Mouse (Mus musculus) embryonic stem cell, embryonic (primary cell): Measurements from ENCODE around the gene Wdr60.

ENCODE experiments used
- CTCF ChIA-PET, 4 experiments: fragments of 300-600 bp in 2 of 4; fragments of 350-600 bp in 2 of 4; sonication (Branson Sonifier 250); formaldehyde crosslinking; loops; one replicate each; lab custom pipeline; 2022; ENCODE audit warnings: inconsistent platforms in 2 of 4; lab: Charles Lee
- POLR2A ChIA-PET, 4 experiments: fragments of 300-600 bp in 2 of 4; fragments of 350-600 bp in 2 of 4; sonication (Branson Sonifier 250); formaldehyde crosslinking; loops; one replicate each; lab custom pipeline; 2022; ENCODE audit warnings: antibody characterized with exemption in 4 of 4, inconsistent platforms in 1 of 4; lab: Charles Lee

Gene Wdr60

GRCm38 (mm10) chr12:116262555-116263341, at the start of gene Wdr60:
TSS of gene Wdr60 (minus strand) at chr12:116263022.
- POLR2A ChIA-PET: interaction anchor here (0.6 to 4.7 kb wide), 14 partner anchors 8 to 142 kb away, joined by 3 to 29 read pairs (median 4); partner anchors contain the start of genes Ncapg2 (in 3 of the 4) and Esyt2 (in 2 of the 4)
- CTCF ChIA-PET: interaction anchor here in 2 of 4 experiments (0.6 to 0.7 kb wide), 5 partner anchors 61 to 969 kb away, joined by 3 to 5 read pairs (median 3); partner anchors contain the start of gene Ncapg2 (in 1 of the 2)

DNA sequence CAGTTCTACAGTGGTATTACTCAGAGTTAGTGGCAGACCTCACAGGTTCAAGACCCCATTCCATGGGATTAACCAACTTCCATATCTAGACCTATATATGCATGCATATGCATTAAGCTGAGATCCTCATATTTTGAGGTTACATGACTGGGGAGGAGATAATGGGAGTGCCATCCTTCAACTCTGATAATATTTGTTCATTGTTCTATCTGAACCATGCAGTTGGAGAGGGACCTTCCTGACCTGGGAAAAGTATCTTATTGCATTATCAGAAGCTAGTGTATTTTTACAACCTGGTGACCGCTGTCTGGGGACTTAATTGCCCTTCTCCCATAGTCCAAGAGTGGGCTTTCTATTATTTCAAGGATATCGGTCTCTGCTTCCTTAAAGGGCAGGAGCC, 45.8 kb upstream of the Wdr60 start:
- ChIA-PET CTCF (no interaction called here), POLR2A (no interaction called here)

GRCm38 (mm10) chr12:116307870-116308269, 45.0 kb upstream of the Wdr60 start:
- ChIA-PET CTCF (no interaction called here), POLR2A (no interaction called here)

- ChIA-PET POLR2A (interaction anchor here in 1 of 4 experiments (0.7 kb wide), 1 partner anchor 16 kb away, joined by 4 read pairs; no protein-coding TSS in a partner anchor), CTCF (interaction anchor here in 2 of 4 experiments (0.6 to 0.7 kb wide), 3 partner anchors 16 to 1244 kb away, joined by 3 to 4 read pairs (median 4); no protein-coding TSS in a partner anchor)
Measured at GRCm38 (mm10) chr12:116306042-116306441, 43.2 kb upstream of the Wdr60 start.

DNA sequence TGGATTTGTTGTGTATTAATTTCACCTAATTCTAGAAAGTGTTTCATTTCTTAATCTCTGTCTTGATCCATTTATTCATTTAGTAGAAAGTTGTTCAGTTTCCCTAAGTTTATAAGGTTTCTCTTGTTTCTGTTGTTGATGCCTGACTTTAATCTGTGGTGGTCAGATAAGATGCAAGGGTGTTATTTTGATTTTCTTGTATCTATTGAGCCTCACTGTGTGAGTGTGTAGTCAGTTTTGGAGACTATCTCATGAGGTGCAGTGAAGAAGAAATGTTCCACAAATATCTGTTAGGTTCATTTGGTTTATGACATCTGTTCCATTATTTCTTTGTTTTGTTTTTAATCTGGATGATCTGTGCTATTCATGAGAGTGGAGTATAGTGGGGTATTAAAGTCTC, 39.4 kb upstream of the Wdr60 start:
- CTCF ChIA-PET: no interaction called here
- POLR2A ChIA-PET: no interaction called here

- ChIA-PET POLR2A (interaction anchor here in 1 of 4 experiments (1.2 to 1.9 kb wide), 4 partner anchors 12 to 66 kb away, joined by 3 to 5 read pairs (median 4); no protein-coding TSS in a partner anchor), CTCF (no interaction called here)
Measured at GRCm38 (mm10) chr12:116299906-116300305, 37.1 kb upstream of the Wdr60 start.

- ChIA-PET POLR2A (interaction anchor here in 1 of 4 experiments (1.0 to 2.5 kb wide), 2 partner anchors 12 to 26 kb away, joined by 4 to 14 read pairs; partner anchors contain the start of gene Esyt2), CTCF (no interaction called here)
Measured at GRCm38 (mm10) chr12:116293599-116294292, 30.9 kb upstream of the Wdr60 start.

DNA sequence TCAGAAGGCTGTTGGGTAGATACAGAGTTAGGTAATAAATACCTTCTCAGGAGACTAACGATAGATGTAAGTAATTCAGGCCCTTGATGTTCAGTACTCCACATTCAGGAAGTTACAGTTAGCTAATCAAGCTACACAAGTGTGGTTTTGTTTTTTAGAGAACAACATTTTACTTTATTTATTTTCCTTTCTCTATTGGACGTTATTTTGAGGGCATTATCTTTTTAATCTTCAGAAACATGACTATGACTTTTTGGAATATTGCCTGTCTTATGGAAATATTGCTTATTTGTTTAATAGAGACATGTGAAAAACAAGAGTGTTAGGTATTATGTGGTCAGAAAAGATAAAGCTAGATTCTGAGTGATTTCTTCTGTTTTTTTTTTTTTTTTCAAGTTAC, 30.4 kb upstream of the Wdr60 start:
- POLR2A ChIA-PET: interaction anchor here in 1 of 4 experiments (1.0 to 2.5 kb wide), 2 partner anchors 12 to 25 kb away, joined by 4 to 14 read pairs; partner anchors contain the start of gene Esyt2
- CTCF ChIA-PET: interaction anchor here in 1 of 4 experiments (0.6 kb wide), 1 partner anchor 1025 kb away, joined by 4 read pairs; no protein-coding TSS in a partner anchor

DNA sequence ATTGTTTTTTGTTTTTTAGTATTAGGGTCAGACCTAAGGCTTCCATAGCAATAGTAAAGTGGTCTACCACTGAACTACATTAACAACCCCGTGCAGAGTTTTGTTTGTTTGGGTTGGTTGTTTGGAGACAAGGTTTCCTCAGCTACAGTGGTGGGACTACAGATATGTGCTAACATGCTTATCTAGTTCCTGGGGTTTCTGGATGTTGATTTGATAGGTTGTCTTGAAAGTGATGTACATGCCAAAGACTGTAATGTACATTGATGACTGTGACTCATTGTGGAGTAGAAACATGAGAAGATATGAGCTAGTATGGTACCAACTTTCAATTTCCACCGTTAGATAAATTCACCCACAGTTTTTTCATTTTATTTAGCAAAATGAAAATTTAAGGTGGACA, 20.7 kb upstream of the Wdr60 start:
- ChIA-PET POLR2A (interaction anchor here in 3 of 4 experiments (0.8 to 5.5 kb wide), 4 partner anchors 9 to 121 kb away, joined by 3 to 29 read pairs (median 4); partner anchors contain the start of genes Wdr60 (in 2 of the 3) and Ncapg2 (in 1 of the 3)), CTCF (no interaction called here)

GRCm38 (mm10) chr12:116282856-116283255, 20.0 kb upstream of the Wdr60 start:
- POLR2A ChIA-PET: interaction anchor here in 2 of 4 experiments (0.8 to 5.5 kb wide), 3 partner anchors 9 to 20 kb away, joined by 4 to 29 read pairs (median 5); partner anchors contain the start of gene Wdr60 (in 2 of the 2)
- CTCF ChIA-PET: no interaction called here

- ChIA-PET POLR2A (interaction anchor here in 3 of 4 experiments (0.6 to 5.5 kb wide), 17 partner anchors 8 to 205 kb away, joined by 3 to 29 read pairs (median 4); partner anchors contain the start of genes Ncapg2 (in 3 of the 3) and Wdr60 (in 2 of the 3)), CTCF (interaction anchor here in 1 of 4 experiments (0.6 kb wide), 1 partner anchor 16 kb away, joined by 4 read pairs; no protein-coding TSS in a partner anchor)
Measured at GRCm38 (mm10) chr12:116281427-116282281, 18.8 kb upstream of the Wdr60 start.

GRCm38 (mm10) chr12:116280653-116281364, 18.0 kb upstream of the Wdr60 start, which contains the start of gene Esyt2:
TSS of gene Esyt2 (plus strand) at chr12:116281196.
- ChIA-PET CTCF (interaction anchor here in 2 of 4 experiments (0.5 to 0.6 kb wide), 3 partner anchors 17 to 124 kb away, joined by 3 to 4 read pairs (median 3); partner anchors contain the start of gene Ncapg2 (in 1 of the 2)), POLR2A (interaction anchor here (0.6 to 5.5 kb wide), 25 partner anchors 9 to 805 kb away, joined by 3 to 29 read pairs (median 5); partner anchors contain the start of genes Ncapg2 (in 3 of the 4) and Wdr60 (in 3 of the 4))

GRCm38 (mm10) chr12:116280149-116280652, 17.4 kb upstream of the Wdr60 start:
- CTCF ChIA-PET: interaction anchor here in 3 of 4 experiments (0.5 to 0.7 kb wide), 4 partner anchors 25 to 1321 kb away, joined by 3 to 19 read pairs (median 3); partner anchors contain the start of gene Ncapg2 (in 1 of the 3)
- POLR2A ChIA-PET: interaction anchor here (0.6 to 5.5 kb wide), 30 partner anchors 9 to 805 kb away, joined by 3 to 29 read pairs (median 4); partner anchors contain the start of genes Ncapg2 (in 3 of the 4) and Wdr60 (in 3 of the 4)

DNA sequence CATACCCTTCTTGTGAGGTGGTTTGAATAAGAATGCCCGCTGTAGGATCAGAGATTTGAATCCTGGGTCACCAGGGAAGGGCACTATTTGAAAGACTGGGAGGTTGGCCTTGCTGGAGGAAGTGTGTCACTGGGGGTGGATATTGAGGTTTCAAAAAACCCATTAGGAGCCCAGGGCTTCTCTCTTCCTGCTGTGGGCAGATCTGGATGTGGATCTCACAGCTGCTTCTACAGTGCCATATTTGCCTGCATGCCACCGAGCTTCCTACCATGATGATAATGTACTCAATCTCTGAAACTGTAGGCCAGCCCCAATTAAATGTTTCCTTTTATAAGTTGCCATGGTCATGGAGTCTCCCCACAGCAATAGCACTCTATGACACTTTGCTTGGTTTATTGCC, 16.4 kb upstream of the Wdr60 start:
- POLR2A ChIA-PET: interaction anchor here in 2 of 4 experiments (0.9 to 5.5 kb wide), 7 partner anchors 9 to 127 kb away, joined by 3 to 29 read pairs (median 4); partner anchors contain the start of gene Wdr60 (in 2 of the 2)
- CTCF ChIA-PET: no interaction called here

DNA sequence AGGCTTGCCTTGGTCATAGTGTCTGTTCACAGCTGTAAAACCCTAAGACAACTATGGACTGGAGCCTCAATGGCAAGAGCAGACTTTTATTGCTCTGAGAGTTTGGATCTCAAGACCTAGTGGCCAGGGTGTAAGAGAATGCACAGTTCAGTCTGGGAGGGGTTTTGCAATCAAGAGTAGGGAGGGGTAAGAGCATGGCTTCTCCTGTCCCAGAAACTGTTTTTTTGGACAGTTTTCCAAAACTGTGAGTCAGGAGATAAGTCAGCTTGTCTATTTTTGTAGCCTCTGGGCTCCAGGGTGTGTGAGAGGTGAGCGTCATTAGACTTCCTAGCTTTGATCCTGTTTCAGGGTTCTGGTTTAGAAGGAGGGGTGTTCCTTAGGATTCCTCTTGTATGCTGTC, 15.7 kb upstream of the Wdr60 start:
- ChIA-PET CTCF (no interaction called here), POLR2A (interaction anchor here in 2 of 4 experiments (1.0 to 5.5 kb wide), 4 partner anchors 9 to 16 kb away, joined by 3 to 29 read pairs (median 16); partner anchors contain the start of gene Wdr60 (in 2 of the 2))

- POLR2A ChIA-PET: no interaction called here
Measured at GRCm38 (mm10) chr12:116276961-116277360, 14.1 kb upstream of the Wdr60 start.

More at GRCm38 (mm10) chr12:116276961-116277360, 14.1 kb upstream of the Wdr60 start:
- CTCF ChIA-PET: no interaction called here
